Mouse (Mus musculus) limb, embryonic 14.5 days (tissue): Measurements from ENCODE around the gene Zswim3. TPM values are rescaled to one million over a fixed set of nuclear protein-coding genes. Genes with fewer than 3 reads are reported as not detected.
"Not testable (repeated sequence)": the region's sequence is repeated elsewhere in the genome, so short reads cannot be mapped to it uniquely, and the experiment has no call there.

Experiments used
- ATAC-seq: fragments of 200-750 bp; cut with Nextera tagmentation; 2 replicates; pipeline ENCODE4 v1.8.0; 2017; ENCODE audit warnings: low read depth, moderate number of reproducible peaks, moderate TSS enrichment; ENCODE audit not compliant: low FRiP score
- DNase-seq: peaks from one replicate; pipeline ENCODE4 v3.0.0-alpha.2; 2015; ENCODE audit warnings: low spot score
- H3K27ac ChIP-seq: fragments of 300-500 bp; sonication (generic); replicated peaks from 2 replicates; pipeline ENCODE4 v1.5.1; 2014; ENCODE audit warnings: low read depth, mild to moderate bottlenecking, low read length, moderate library complexity, mixed read lengths
- H3K27me3 ChIP-seq: fragments of 300-500 bp; sonication (generic); 2 replicates; pipeline ENCODE4 v1.6.1; 2014; ENCODE audit warnings: low read length, mixed read lengths; ENCODE audit not compliant: control insufficient read depth, insufficient read depth
- H3K36me3 ChIP-seq: fragments of 300-500 bp; sonication (generic); 2 replicates; pipeline ENCODE4 v1.6.1; 2014; ENCODE audit warnings: mild to moderate bottlenecking, low read length, moderate library complexity, mixed read lengths; ENCODE audit not compliant: control insufficient read depth, insufficient read depth
- H3K4me1 ChIP-seq: fragments of 300-500 bp; sonication (generic); 2 replicates; pipeline ENCODE4 v1.6.1; 2014; ENCODE audit warnings: antibody characterized with exemption, low read length, mixed read lengths; ENCODE audit not compliant: control insufficient read depth, insufficient read depth
- H3K4me2 ChIP-seq: fragments of 300-500 bp; sonication (generic); replicated peaks from 2 replicates; pipeline ENCODE4 v1.6.1; 2014; ENCODE audit warnings: low read depth, mild to moderate bottlenecking, low read length, moderate library complexity; ENCODE audit not compliant: severe bottlenecking
- H3K4me3 ChIP-seq: fragments of 300-500 bp; sonication (generic); replicated peaks from 2 replicates; pipeline ENCODE4 v1.5.1; 2014; ENCODE audit warnings: low read length
- H3K9ac ChIP-seq: fragments of 300-500 bp; sonication (generic); 2 replicates; pipeline ENCODE4 v1.6.1; 2014; ENCODE audit warnings: mild to moderate bottlenecking, low read depth, low read length, moderate library complexity; ENCODE audit not compliant: severe bottlenecking
- H3K9me3 ChIP-seq: fragments of 300-500 bp; sonication (generic); 2 replicates; pipeline ENCODE4 v1.6.1; 2016; ENCODE audit warnings: low read length; ENCODE audit not compliant: control insufficient read depth
- POLR2A ChIP-seq: fragments of 200-500 bp; IDR thresholded peaks from 2 replicates; pipeline ENCODE4 v1.8.0; 2012; ENCODE audit warnings: inconsistent platforms, mild to moderate bottlenecking, moderate library complexity, borderline replicate concordance; ENCODE audit not compliant: insufficient read depth, insufficient read length; ENCODE audit errors: extremely low read depth
- WGBS: fragments of 180-500 bp; shearing (Covaris S2); extraction: QIAGEN DNeasy Blood & Tissue Kit; methylation state at CpG from one replicate; pipeline ENCODE4 v1.1.7; 2014; 5-methylcytosine and 5-hydroxymethylcytosine counted together
- polyA plus RNA-seq, 2 experiments: library from polyadenylated mRNA; depleted of rRNA in 1 of 2; stranded (reverse) in 1 of 2; unstranded in 1 of 2; fragments of >200 nt; fragmentation: Nextera tagmentation in 1 of 2; extraction: Ambion mirVana in 1 of 2; gene quantifications; 2 replicates each; pipeline versions ENCODE4 v1.2.1 to v1.2.3; 2012 to 2014

The Zswim3 gene
- polyA plus RNA-seq, 2 experiments = 4.9 to 6.9 TPM

GRCm38 (mm10) chr2:164833314-164833959, 28.5 kb downstream of the Zswim3 start, which contains the start of gene Neurl2:
Neurl2 (minus strand) TSS chr2:164833456.
- Histone ChIP-seq H3K4me1 (peaks cover 12% of the 10 kb centered on the region), H3K27ac (peak within 1 kb of the TSS; percentile 58), H3K4me3 (peak within 1 kb of the TSS; percentile 74), H3K36me3 (peaks cover 21% of the 10 kb centered on the region), H3K9me3 (no peaks in the 10 kb centered on the region), H3K27me3 (no peaks in the 10 kb centered on the region), H3K4me2 (peak within 1 kb of the TSS; percentile 97), H3K9ac (peak within 1 kb of the TSS; percentile 74)
- WGBS = 1% methylated on average over 31 of the region's 31 CpGs
- ATAC-seq (peak; percentile 82), DNase-seq (peak; percentile 99)
- TF ChIP-seq POLR2A = peak; percentile 80; the same call in 1 of the 2 replicates

GRCm38 (mm10) chr2:164834531-164834930, 29.6 kb downstream of the Zswim3 start:
- peak overlapping the region; percentile 97 for H3K4me2 ChIP-seq
- DNase-seq = no peak
- peaks cover 12% of the 10 kb centered on the region for H3K4me1 ChIP-seq
- H3K9me3 ChIP-seq = no peaks in the 10 kb centered on the region
- peak overlapping the region; percentile 74 for H3K9ac ChIP-seq
- H3K4me3 ChIP-seq = peak overlapping the region; percentile 74
- WGBS = 45% methylated on average over 8 of the region's 8 CpGs
- H3K27me3 ChIP-seq = no peaks in the 10 kb centered on the region
- no peak for TF ChIP-seq POLR2A
- no peak overlapping the region for H3K27ac ChIP-seq
- ATAC-seq = no peak
- H3K36me3 ChIP-seq = peaks cover 26% of the 10 kb centered on the region

GRCm38 (mm10) chr2:164835164-164835563, 30.3 kb downstream of the Zswim3 start:
- ATAC-seq (no peak), DNase-seq (no peak)
- Histone ChIP-seq H3K9ac (no peak overlapping the region), H3K4me2 (no peak overlapping the region), H3K27ac (no peak overlapping the region), H3K4me1 (peaks cover 12% of the 10 kb centered on the region), H3K27me3 (no peaks in the 10 kb centered on the region), H3K4me3 (no peak overlapping the region), H3K36me3 (peaks cover 32% of the 10 kb centered on the region), H3K9me3 (no peaks in the 10 kb centered on the region)
- 98% methylated on average over 4 of the region's 4 CpGs for WGBS
- TF ChIP-seq POLR2A = no peak

- no peak overlapping the region for H3K27ac ChIP-seq
- no peaks in the 10 kb centered on the region for H3K9me3 ChIP-seq
- no peaks in the 10 kb centered on the region for H3K36me3 ChIP-seq
- no peak for TF ChIP-seq POLR2A
- H3K4me2 ChIP-seq = no peak overlapping the region
- no peak overlapping the region for H3K4me3 ChIP-seq
- no peak for ATAC-seq
- 51% methylated on average over 3 of the region's 3 CpGs for WGBS
- H3K9ac ChIP-seq = no peak overlapping the region
- DNase-seq = no peak
- H3K27me3 ChIP-seq = no peaks in the 10 kb centered on the region
- no peaks in the 10 kb centered on the region for H3K4me1 ChIP-seq
Observed at GRCm38 (mm10) chr2:164845782-164846181, 40.9 kb downstream of the Zswim3 start.

- DNase-seq (no peak), ATAC-seq (no peak)
- Histone ChIP-seq H3K4me1 (no peaks in the 10 kb centered on the region), H3K9me3 (no peaks in the 10 kb centered on the region), H3K27ac (no peak overlapping the region), H3K4me2 (no peak overlapping the region), H3K9ac (no peak overlapping the region), H3K4me3 (no peak overlapping the region), H3K36me3 (no peaks in the 10 kb centered on the region), H3K27me3 (peaks cover 4% of the 10 kb centered on the region)
- TF ChIP-seq POLR2A = no peak
- 85% methylated on average over 8 of the region's 8 CpGs for WGBS
Observed at GRCm38 (mm10) chr2:164850061-164850460, 45.2 kb downstream of the Zswim3 start.

- WGBS = 86% methylated on average over 5 of the region's 5 CpGs
Observed at GRCm38 (mm10) chr2:164855572-164855971, 50.7 kb downstream of the Zswim3 start.

More at GRCm38 (mm10) chr2:164855572-164855971, 50.7 kb downstream of the Zswim3 start:
- H3K27ac ChIP-seq, H3K9ac ChIP-seq, ATAC-seq, H3K4me3 ChIP-seq, H3K36me3 ChIP-seq, H3K9me3 ChIP-seq, DNase-seq, H3K4me2 ChIP-seq: not testable (repeated sequence)
- Histone ChIP-seq H3K27me3 (peaks cover 41% of the 10 kb centered on the region), H3K4me1 (peaks cover 10% of the 10 kb centered on the region; the same call in 1 of the 2 replicates)
